Comparison of ENCODE assay signal across 14 mouse cellular contexts in the genomic region with DNA sequence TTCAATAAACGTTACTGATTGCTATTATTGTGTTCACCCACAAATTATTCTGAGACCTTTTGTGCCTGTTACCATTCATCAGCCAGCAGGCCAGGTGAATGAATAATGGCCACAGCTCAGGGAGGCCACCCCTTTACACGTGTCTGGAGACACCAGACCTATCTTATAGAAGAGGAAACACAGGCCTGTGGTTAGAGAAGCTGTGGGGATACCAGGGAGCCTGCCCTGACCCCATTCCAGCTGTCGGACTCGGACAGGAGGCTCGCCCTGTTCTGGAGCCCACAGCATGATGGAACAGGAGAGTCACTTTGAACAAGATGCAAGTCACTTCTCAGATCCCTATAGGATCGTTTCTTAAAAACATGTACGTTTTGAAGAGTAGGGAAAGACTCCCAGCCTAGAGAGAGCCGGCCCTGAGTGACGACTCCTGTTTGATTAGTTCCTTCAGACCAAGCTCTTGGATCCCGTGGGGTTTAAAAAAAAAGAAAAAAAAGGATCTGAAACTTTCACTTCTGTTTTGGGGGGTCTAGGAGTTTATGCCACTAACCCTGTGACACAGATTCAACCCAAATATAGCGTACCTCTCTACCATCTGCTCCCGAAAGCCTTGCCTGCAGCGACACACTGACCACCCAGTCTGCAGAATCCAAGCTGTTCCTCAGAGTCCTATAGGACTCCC.
DNase-seq lines count a peak whose midpoint lies in the region; ATAC-seq and TF ChIP-seq lines count a peak whose summit lies in the region.
"Had no signal": no experiment of that assay in that cellular context is flagged by ENCODE, and none has a peak within 500 bp of the region (broad histone marks: within the 10 kb centered on the region; RNA-seq: fewer than 3 reads in every experiment).

No protein-coding gene starts in this region.

- no peak overlapping the region for H3K4me2 ChIP-seq in hindbrain, embryonic 14.5 days (replicated peaks)
- H3K4me2 ChIP-seq in hindbrain, embryonic 12.5 days (replicated peaks) = no peak overlapping the region
- no peak overlapping the region for H3K4me2 ChIP-seq in kidney, embryonic 14.5 days (replicated peaks; ENCODE audit: low read depth, low read length)

- no peaks in the 10 kb centered on the region for H3K9me3 ChIP-seq in hindbrain, embryonic 14.5 days (ENCODE audit: control insufficient read depth, low read length)
- no peaks in the 10 kb centered on the region for H3K9me3 ChIP-seq in hindbrain, embryonic 12.5 days (replicated peaks)
- H3K9me3 ChIP-seq in kidney, embryonic 14.5 days (ENCODE audit: control insufficient read depth, low read length) = no peaks in the 10 kb centered on the region

- TF ChIP-seq POLR2A in spleen, adult 2 months (IDR thresholded peaks at IDR 0.05; ENCODE audit: low read depth, low read length) = no peak

- no peak for TF ChIP-seq CTCF in spleen, adult 2 months (IDR thresholded peaks at IDR 0.05; ENCODE audit: extremely low read depth, insufficient read depth, insufficient read length, insufficient replicate concordance)

- H3K9ac ChIP-seq in hindbrain, embryonic 14.5 days = no peak overlapping the region; the same call in 1 of the 2 replicates
- H3K9ac ChIP-seq in hindbrain, embryonic 12.5 days = no peak overlapping the region
- no peak overlapping the region for H3K9ac ChIP-seq in kidney, embryonic 14.5 days (ENCODE audit: low read depth, low read length)

- no peak for ATAC-seq in hindbrain, embryonic 14.5 days (ENCODE audit: low FRiP score)
- no peak for ATAC-seq in hindbrain, embryonic 12.5 days (ENCODE audit: low FRiP score)
- peak; percentile 83 for ATAC-seq in granulocyte monocyte progenitor cell, adult 5-6 weeks (replicated peaks; ENCODE audit: poor library complexity, severe bottlenecking)
- ATAC-seq in kidney, embryonic 14.5 days (ENCODE audit: low FRiP score, low TSS enrichment) = no peak
- ATAC-seq: inflammation-experienced regulatory T-cells, adult 6 months had no signal

- H3K4me1 ChIP-seq in hindbrain, embryonic 14.5 days (replicated peaks; ENCODE audit: control insufficient read depth, insufficient read depth, low read length) = peaks cover 8% of the 10 kb centered on the region
- H3K4me1 ChIP-seq in hindbrain, embryonic 12.5 days = peaks cover 19% of the 10 kb centered on the region
- peaks cover 21% of the 10 kb centered on the region; the same call in 1 of the 2 replicates for H3K4me1 ChIP-seq in spleen, adult 2 months (ENCODE audit: control insufficient read depth, insufficient read depth, insufficient read length)
- 0 out of 2 replicates have a peak, but pooled peaks cover 6% of the 10 kb centered on the region for H3K4me1 ChIP-seq in kidney, embryonic 14.5 days (ENCODE audit: control insufficient read depth, insufficient read depth, low read length)

- 77% methylated on average over 13 of the region's 13 CpGs for WGBS in hindbrain, embryonic 14.5 days
- 75% methylated on average over 13 of the region's 13 CpGs for WGBS in hindbrain, embryonic 12.5 days
- 19% methylated on average over 13 of the region's 13 CpGs for WGBS in spleen, adult 2 months
- WGBS in kidney, embryonic 14.5 days = 75% methylated on average over 13 of the region's 13 CpGs

- no peaks in the 10 kb centered on the region for H3K36me3 ChIP-seq in hindbrain, embryonic 14.5 days (replicated peaks; ENCODE audit: control insufficient read depth, insufficient read depth)
- H3K36me3 ChIP-seq in hindbrain, embryonic 12.5 days = no peaks in the 10 kb centered on the region
- H3K36me3 ChIP-seq in spleen, adult 2 months (ENCODE audit: control insufficient read depth, insufficient read depth, low read length) = no peaks in the 10 kb centered on the region
- H3K36me3 ChIP-seq in kidney, embryonic 14.5 days (ENCODE audit: control insufficient read depth, insufficient read depth, low read length) = no peaks in the 10 kb centered on the region

- H3K27ac ChIP-seq in hindbrain, embryonic 14.5 days = 0 out of 2 replicates have a peak overlapping the region, but pooled peaks have one; percentile 9
- H3K27ac ChIP-seq in hindbrain, embryonic 12.5 days = no peak overlapping the region
- H3K27ac ChIP-seq in spleen, adult 2 months (ENCODE audit: insufficient read depth, low read length) = peak overlapping the region; percentile 49
- H3K27ac ChIP-seq in kidney, embryonic 14.5 days (ENCODE audit: low read depth, low read length) = no peak overlapping the region

- no peak for DNase-seq in hindbrain, embryonic 14.5 days (ENCODE audit: low spot score)
- peak; percentile 30 to 69 for DNase-seq in spleen, adult 2 months (ENCODE audit: low read depth in 1 of 2, low spot score in 2 of 2)
- no peak for DNase-seq in spleen, postnatal 14 days (ENCODE audit: low spot score in 2 of 2)
- DNase-seq in spleen, postnatal 36 days (ENCODE audit: low spot score in 2 of 2) = peak; percentile 56 to 69
- no peak for DNase-seq in lung, postnatal 25 days (ENCODE audit: low spot score)
- DNase-seq: adrenal gland, postnatal 14 days; cerebellum, adult 18-20 months; gastrocnemius, postnatal 10 days; kidney, postnatal 4 days had no signal

- H3K27me3 ChIP-seq in hindbrain, embryonic 14.5 days (ENCODE audit: control insufficient read depth, insufficient read depth, low read length) = no peaks in the 10 kb centered on the region
- peaks cover 5% of the 10 kb centered on the region; the same call in 1 of the 2 replicates for H3K27me3 ChIP-seq in hindbrain, embryonic 12.5 days
- no peaks in the 10 kb centered on the region for H3K27me3 ChIP-seq in spleen, adult 2 months (ENCODE audit: control insufficient read depth, insufficient read depth, low read length)
- no peaks in the 10 kb centered on the region for H3K27me3 ChIP-seq in kidney, embryonic 14.5 days (ENCODE audit: control insufficient read depth, insufficient read depth, low read length)

- no peak overlapping the region for H3K4me3 ChIP-seq in hindbrain, embryonic 14.5 days (replicated peaks; ENCODE audit: low read length)
- H3K4me3 ChIP-seq in hindbrain, embryonic 12.5 days = no peak overlapping the region
- H3K4me3 ChIP-seq in spleen, adult 2 months (ENCODE audit: extremely low read depth, insufficient read depth, insufficient read length) = no peak overlapping the region
- H3K4me3 ChIP-seq in kidney, embryonic 14.5 days (ENCODE audit: low read length) = no peak overlapping the region
- H3K4me3 ChIP-seq: myocyte had no signal

Comparison
In these comparisons a context has a peak if more than half of its experiments do, and no peak if none do; other contexts are left out.
1. DNase-seq: peak in spleen, adult 2 months (2 of 2) and spleen, postnatal 36 days (2 of 2); none in hindbrain, embryonic 14.5 days (single experiment), spleen, postnatal 14 days (0 of 2) and lung, postnatal 25 days (single experiment).
2. H3K27ac ChIP-seq: peak in hindbrain, embryonic 14.5 days (single experiment) and spleen, adult 2 months (single experiment); none in hindbrain, embryonic 12.5 days (single experiment) and kidney, embryonic 14.5 days (single experiment).